Mouse (Mus musculus): ENCODE data around the gene Cryl1. TPM values are rescaled to one million over a fixed set of nuclear protein-coding genes. Genes with fewer than 3 reads are reported as not detected.

Cryl1 gene
- total RNA-seq, 2 experiments from 2014 or later: 21.9 to 34.6 TPM

DNA sequence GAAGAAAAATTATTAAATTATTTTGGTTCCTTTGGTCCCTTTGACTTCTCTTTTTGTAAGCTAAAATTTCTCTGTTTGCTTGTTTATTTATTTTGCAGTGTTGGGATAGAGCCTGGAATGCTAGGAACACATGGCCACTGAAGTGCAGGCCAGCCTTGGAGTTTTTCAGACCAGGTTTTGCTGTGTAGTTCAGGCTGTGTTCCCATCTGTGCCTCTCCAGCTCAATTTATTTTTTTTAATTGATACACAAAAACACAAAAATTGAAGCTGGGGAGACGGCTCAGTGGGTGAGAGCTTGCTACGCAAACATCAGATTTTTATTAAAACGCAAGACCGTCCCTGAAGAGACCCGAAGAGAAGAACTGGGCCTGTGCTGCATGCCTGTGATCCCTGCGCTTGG, 71.6 kb downstream of the Cryl1 start:
- no peak for DNase-seq (ENCODE audit: low spot score in 2 of 2)

- no peak for DNase-seq (ENCODE audit: low spot score in 2 of 2)
Measured at GRCm38 (mm10) chr14:57318812-57319211, 79.5 kb downstream of the Cryl1 start.

- no peak for DNase-seq (ENCODE audit: low spot score in 2 of 2)
Measured at GRCm38 (mm10) chr14:57316662-57317600, 81.4 kb downstream of the Cryl1 start.

DNA sequence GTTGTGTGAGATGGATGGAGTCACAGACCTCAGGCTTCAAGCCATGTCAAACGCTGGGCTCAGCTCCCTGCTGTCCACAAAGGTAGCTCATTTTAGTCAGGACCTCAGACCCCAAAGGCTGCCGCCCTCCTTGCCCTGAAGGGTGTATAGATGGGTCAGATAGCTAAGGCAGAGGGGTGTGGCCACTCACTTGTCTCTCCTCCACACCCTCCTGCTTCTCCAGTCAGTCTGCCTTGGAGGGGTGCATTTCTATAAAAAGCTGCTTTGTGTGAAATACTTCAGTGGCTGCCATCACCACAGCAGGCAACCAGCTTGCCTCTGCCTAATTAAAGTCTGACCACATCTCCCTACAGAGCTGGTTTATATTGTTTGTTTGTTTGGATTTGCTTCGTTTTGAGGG, 82.4 kb downstream of the Cryl1 start:
- DNase-seq (ENCODE audit: low spot score in 2 of 2): no peak

- DNase-seq (ENCODE audit: low spot score in 2 of 2): no peak
Measured at GRCm38 (mm10) chr14:57315551-57315950, 82.8 kb downstream of the Cryl1 start.

- no peak for DNase-seq (ENCODE audit: low spot score in 2 of 2)
Measured at GRCm38 (mm10) chr14:57301600-57302230, 96.6 kb downstream of the Cryl1 start.

DNA sequence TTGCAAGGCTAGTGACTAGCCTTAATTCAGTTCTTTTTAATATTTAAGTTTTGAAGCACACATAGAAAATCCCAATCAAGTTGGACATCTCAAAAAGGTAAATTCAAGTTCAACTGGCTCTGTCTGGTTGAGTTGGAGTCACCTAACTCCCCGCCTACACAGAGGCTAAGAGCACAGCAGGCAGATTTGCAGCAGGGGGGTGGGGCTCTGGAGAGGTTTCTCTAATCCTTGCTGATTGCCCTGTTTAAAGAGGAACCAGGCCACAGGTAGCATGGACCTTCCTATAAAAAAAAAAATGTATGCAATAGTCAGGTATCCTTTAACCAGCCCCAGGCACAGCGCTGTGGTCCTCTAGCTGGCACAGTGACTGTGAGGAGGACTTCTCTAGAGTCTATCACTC, 97.8 kb downstream of the Cryl1 start:
- DNase-seq (ENCODE audit: low spot score in 2 of 2): no peak

DNA sequence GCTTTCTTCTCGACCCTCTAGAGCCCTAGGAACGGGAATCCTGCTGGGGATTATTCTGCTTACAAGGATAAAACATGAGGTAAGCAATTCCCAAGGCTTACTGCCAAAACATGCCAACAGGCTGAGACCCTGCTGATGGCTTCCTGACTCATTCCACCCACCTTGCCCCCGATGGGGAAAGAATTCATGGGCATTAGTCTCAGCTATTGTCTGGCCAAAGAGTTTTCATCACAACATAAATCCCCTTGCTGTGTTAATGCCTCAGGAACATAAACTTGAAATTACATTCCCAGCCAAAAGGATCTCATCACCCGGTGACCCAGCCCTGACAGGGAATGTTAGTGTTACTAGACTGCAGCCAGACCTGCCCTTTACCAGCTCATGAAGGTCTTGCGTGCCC, 100.7 kb downstream of the Cryl1 start:
- no peak for DNase-seq (ENCODE audit: low spot score in 2 of 2)

- DNase-seq (ENCODE audit: low spot score in 2 of 2): no peak
Measured at GRCm38 (mm10) chr14:57291399-57291942, 106.9 kb downstream of the Cryl1 start.

GRCm38 (mm10) chr14:57289105-57289504, 109.2 kb downstream of the Cryl1 start:
- DNase-seq (ENCODE audit: low spot score in 2 of 2): no peak

DNA sequence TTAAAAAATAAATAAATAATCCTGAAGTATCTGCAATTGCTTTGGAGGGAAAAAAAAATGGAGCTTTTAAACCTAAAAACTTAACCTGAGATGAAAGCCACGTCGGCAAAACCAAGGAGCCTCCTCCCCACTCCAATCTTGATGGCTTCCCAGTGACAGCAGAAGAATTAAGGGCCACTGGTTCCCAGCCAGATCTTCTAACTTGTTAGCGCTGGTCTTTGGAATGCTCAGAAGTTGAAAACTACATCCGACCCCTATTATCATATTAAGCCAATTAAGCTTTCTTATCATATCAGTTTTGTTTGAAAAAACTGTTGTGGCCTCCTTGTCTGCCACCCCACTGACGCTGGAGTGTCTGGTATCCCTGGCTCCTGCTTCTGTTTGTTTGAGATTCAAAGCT, 114.5 kb downstream of the Cryl1 start:
- DNase-seq (ENCODE audit: low spot score in 2 of 2): no peak

GRCm38 (mm10) chr14:57282591-57282990, 115.7 kb downstream of the Cryl1 start:
- no peak for DNase-seq (ENCODE audit: low spot score in 2 of 2)

DNA sequence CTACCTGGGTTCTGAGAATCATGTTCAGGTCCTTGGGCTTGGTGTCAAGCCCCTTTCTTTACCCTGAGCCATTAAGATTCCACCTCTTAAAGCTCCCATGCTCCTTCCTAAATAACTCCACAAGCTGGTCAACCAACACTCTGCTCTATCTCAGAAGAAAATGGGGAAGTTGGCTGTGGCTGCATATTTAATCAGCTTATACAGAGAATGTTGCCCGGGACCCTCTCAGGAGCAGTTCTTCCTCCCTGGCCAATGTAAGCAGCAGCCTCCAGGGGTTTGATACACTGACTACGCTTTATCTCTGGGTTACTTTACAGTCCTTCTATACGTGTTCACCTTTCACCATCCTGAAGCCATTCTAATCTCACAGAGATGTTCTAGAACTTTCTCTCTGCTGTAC, 117.5 kb downstream of the Cryl1 start:
- DNase-seq (ENCODE audit: low spot score in 2 of 2): no peak

GRCm38 (mm10) chr14:57276481-57277012, 121.8 kb downstream of the Cryl1 start:
- DNase-seq (ENCODE audit: low spot score in 2 of 2): no peak

DNA sequence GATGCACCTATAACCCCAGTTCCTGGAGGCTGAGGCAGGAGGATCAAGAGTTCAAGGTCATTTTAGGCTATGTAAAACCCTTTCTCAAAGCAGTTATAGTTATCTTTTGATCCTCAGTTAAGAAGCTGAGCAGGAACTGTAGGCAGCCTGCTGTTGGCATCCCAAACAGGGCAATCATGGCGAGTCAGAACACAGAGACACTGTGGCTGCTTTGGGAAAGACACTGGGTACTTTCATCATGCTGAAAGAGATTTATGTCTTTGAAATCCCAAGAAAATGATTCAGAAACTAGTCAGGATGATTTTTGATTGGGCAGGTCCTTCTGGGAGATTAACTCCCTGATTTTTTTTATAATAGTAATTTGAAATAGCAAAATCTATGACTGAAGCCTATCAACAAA, 126.0 kb downstream of the Cryl1 start:
- no peak for DNase-seq (ENCODE audit: low spot score in 2 of 2)

DNA sequence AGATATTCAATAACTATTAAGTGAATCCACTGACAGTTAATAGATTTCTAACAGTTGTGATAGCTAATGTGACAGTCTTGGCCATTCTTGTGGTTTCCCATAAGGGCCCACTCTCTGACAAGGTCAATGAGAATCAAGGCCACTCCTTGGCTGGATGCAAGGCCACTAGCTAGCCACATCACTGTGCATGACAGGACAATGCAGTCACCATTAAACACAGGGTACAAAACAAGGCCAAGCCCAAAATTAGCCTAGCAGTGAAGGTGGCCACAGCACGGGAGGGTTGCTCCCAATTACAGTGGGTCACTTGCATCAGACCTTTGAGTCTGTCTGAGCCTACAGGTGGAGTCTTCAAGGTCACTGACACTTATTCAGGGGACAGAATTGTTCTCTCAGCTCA, 126.5 kb downstream of the Cryl1 start:
- DNase-seq (ENCODE audit: low spot score in 2 of 2): peak in 1 of 2 experiments; percentile 25

- no peak for DNase-seq (ENCODE audit: low spot score in 2 of 2)
Measured at GRCm38 (mm10) chr14:57268900-57269299, 129.4 kb downstream of the Cryl1 start.

GRCm38 (mm10) chr14:57268344-57268743, 130.0 kb downstream of the Cryl1 start:
- DNase-seq (ENCODE audit: low spot score in 2 of 2): no peak

DNA sequence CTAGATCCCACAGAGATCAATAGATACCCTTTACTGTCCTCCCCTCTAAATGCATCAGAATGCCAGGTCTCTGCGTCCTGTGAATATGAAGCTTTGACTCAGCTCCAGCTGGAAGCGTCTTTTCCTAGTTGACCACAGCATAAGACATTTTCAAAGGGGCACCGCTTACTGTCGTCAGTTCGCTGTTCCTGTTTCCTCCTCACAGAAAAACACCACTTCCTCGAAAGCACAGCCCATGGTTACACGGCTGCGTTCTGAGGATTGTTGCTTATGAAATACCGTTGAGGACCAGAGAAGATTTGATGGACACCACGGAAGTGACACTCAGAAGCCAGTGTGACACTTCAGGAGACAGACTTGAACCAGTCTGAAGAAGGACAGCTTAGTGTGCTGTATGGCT, 134.4 kb downstream of the Cryl1 start:
- DNase-seq (ENCODE audit: low spot score in 2 of 2): no peak

- DNase-seq (ENCODE audit: low spot score in 2 of 2): no peak
Measured at GRCm38 (mm10) chr14:57259341-57259740, 139.0 kb downstream of the Cryl1 start.

DNA sequence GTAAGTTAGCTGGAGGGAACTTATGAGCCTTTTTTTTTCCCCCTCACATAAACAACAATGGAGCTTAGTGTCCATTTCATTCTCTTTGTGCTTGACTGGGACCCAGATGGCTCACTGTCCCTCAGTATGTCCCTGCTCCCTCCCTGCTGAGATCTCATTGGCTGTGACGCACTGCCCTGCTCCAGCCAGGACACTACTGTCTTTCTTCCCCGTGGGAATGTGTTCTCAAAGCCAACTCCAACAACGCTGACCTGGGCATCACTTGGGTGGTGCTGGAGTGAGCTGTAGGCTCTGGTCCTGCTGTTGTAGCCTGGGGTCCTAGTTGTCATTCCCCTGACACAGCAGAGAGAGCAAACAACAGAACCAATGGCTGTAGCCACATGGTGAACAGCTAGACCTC, 149.7 kb downstream of the Cryl1 start:
- no peak for DNase-seq (ENCODE audit: low spot score in 2 of 2)

DNA sequence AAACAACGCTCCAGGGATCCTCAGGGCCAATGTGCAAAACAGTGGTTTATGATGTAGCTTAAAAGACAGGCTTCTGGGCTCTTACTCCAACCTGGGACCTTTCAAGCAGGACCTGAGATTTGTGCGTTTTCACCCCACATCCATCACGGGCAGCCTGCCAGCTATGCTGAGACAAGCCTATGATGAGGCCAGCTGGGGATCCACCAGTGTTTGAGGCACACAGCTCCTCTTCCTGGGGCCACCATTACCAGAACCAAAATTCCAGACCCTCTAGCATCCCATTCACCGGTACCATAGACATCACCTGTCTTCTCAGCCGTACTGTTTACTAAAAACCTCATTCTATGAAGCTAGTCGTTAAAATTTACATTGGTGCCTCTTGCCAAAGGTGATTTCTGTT, 151.8 kb downstream of the Cryl1 start:
- DNase-seq (ENCODE audit: low spot score in 2 of 2): no peak
